Comparison of ENCODE assay signal across 29 mouse cellular contexts in genomic region chr2:60392286-60392685, GRCm38 (mm10).
"Had no signal": no experiment of that assay in that cellular context is flagged by ENCODE, and none has a peak within 500 bp of the region (broad histone marks: within the 10 kb centered on the region; RNA-seq: fewer than 3 reads in every experiment).

No protein-coding gene starts in this region.

- H3K9me3 ChIP-seq: heart, embryonic 12.5 days; heart, embryonic 13.5 days; heart, embryonic 15.5 days; hindbrain, embryonic 10.5 days; hindbrain, embryonic 12.5 days; hindbrain, embryonic 13.5 days; hindbrain, embryonic 15.5 days; intestine, embryonic 15.5 days; kidney, embryonic 15.5 days had no signal

- H3K27ac ChIP-seq: heart, embryonic 13.5 days; heart, embryonic 15.5 days; hindbrain, embryonic 10.5 days; hindbrain, embryonic 12.5 days; hindbrain, embryonic 13.5 days; hindbrain, embryonic 14.5 days; hindbrain, embryonic 15.5 days; hindbrain, postnatal 0 days; intestine, embryonic 15.5 days; kidney, embryonic 15.5 days; kidney, postnatal 0 days; layer of hippocampus, adult 2 months; left cerebral cortex, adult 2 months had no signal

- H3K9ac ChIP-seq: heart, embryonic 12.5 days; heart, embryonic 13.5 days; heart, embryonic 15.5 days; hindbrain, embryonic 12.5 days; hindbrain, embryonic 13.5 days; hindbrain, embryonic 14.5 days; hindbrain, embryonic 15.5 days; intestine, embryonic 15.5 days; kidney, embryonic 15.5 days had no signal

- H3K27me3 ChIP-seq: heart, embryonic 12.5 days; heart, embryonic 13.5 days; heart, embryonic 15.5 days; hindbrain, embryonic 12.5 days; hindbrain, embryonic 15.5 days; intestine, embryonic 15.5 days; kidney, embryonic 15.5 days had no signal

- H3K4me1 ChIP-seq: heart, embryonic 15.5 days; hindbrain, embryonic 10.5 days; hindbrain, embryonic 12.5 days; hindbrain, embryonic 13.5 days; hindbrain, embryonic 15.5 days; intestine, embryonic 15.5 days; kidney, embryonic 15.5 days had no signal

- H3K4me3 ChIP-seq: heart, embryonic 12.5 days; heart, embryonic 13.5 days; heart, embryonic 15.5 days; hindbrain, embryonic 10.5 days; hindbrain, embryonic 12.5 days; hindbrain, embryonic 13.5 days; hindbrain, embryonic 15.5 days; intestine, embryonic 15.5 days; kidney, embryonic 15.5 days; layer of hippocampus, adult 2 months; left cerebral cortex, adult 2 months had no signal

- DNase-seq: heart, postnatal 10 days; heart, postnatal 14 days; heart, postnatal 4 days; kidney, adult 11 months; kidney, adult 18-20 months; kidney, adult 2 months; kidney, adult 8-10 months; kidney, adult 9 months; kidney, postnatal 10 days; kidney, postnatal 14 days; kidney, postnatal 25 days; kidney, postnatal 36 days; kidney, postnatal 4 days; layer of hippocampus, adult 9-11 months; layer of hippocampus, postnatal 36 days had no signal

- H3K36me3 ChIP-seq: heart, embryonic 12.5 days; heart, embryonic 13.5 days; heart, embryonic 15.5 days; hindbrain, embryonic 10.5 days; hindbrain, embryonic 12.5 days; hindbrain, embryonic 13.5 days; hindbrain, embryonic 15.5 days; intestine, embryonic 15.5 days; kidney, embryonic 15.5 days had no signal
